Mouse (Mus musculus): ENCODE results near the gene Ksr1.

DNA sequence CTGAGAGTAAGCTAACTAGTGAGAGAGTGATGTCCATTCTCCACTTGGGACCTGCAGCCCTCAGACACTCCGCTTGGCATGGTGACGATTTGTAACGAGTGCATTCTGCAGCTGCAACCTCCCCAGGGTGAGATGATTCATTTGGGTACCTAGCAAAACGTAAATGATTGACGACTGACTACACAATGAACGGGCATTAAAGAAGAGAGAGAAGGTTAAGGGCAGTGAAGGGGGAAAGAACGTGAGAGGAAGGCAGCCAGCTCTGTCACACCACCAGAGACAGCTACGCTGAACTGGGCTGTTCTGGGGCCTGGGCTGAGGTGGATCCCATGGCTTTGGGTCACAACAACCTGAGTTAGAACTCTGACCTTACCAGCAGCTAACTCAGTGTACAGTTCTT is 81.9 kb downstream of the Ksr1 start:
- no peak for TF ChIP-seq POLR2A (IDR thresholded peaks at IDR 0.05; ENCODE audit: borderline replicate concordance, extremely low read depth, low read depth, low read length)
- TF ChIP-seq CTCF (IDR thresholded peaks at IDR 0.05; ENCODE audit: insufficient read depth, low read length): no peak

Measured in lung, adult 2 months (tissue).